Mouse (Mus musculus): ENCODE data around the gene Slc16a10.

DNA sequence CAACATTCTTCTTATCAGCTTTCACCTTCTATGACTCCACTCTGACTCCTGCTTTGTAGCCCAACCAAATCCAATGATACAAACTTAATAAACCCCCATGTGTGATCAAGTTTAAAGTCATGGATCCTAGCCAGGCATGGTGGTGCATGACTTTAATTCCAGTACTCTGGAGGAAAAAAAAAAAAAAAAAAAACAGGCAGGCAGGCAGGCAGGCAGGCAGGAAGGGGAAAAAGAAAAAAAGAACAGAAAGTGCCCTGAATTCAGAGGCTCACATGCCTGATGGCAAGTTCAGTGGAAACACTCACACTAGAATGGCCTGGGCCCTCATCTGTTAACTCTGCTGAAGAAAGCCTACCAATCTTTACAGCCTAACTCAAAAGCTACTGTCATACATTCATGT, 12.9 kb downstream of the Slc16a10 start:
- TF ChIP-seq CTCF (IDR thresholded peaks at IDR 0.05): no peak
- no peak for TF ChIP-seq EP300 (IDR thresholded peaks at IDR 0.05)
